Mouse (Mus musculus) E14TG2a.4 (cell line): Measurements from ENCODE around the gene Arf4.
"Not testable (repeated sequence)": the region's sequence is repeated elsewhere in the genome, so short reads cannot be mapped to it uniquely, and the experiment has no call there.

Experiments
- H3K27me3 ChIP-seq: 2 replicates; pipeline ENCODE4 v1.6.1; 2014; ENCODE audit warnings: low read length, control low read depth; ENCODE audit not compliant: insufficient read depth
- H3K36me3 ChIP-seq: 2 replicates; pipeline ENCODE4 v1.6.1; 2014; ENCODE audit warnings: low read length, control low read depth; ENCODE audit not compliant: insufficient read depth
- H3K4me1 ChIP-seq: replicated peaks from 2 replicates; pipeline ENCODE4 v1.6.1; 2014; ENCODE audit warnings: low read depth, low read length, control low read depth
- H3K4me3 ChIP-seq: replicated peaks from 2 replicates; pipeline ENCODE4 v1.5.1; 2014; ENCODE audit warnings: mild to moderate bottlenecking, low read length
- H3K9me3 ChIP-seq: 2 replicates; pipeline ENCODE4 v1.6.1; 2014; ENCODE audit warnings: low read length, control low read depth
- CTCF ChIP-seq: conservative IDR thresholded peaks from 2 replicates; pipeline ENCODE4 v1.5.1; 2014; ENCODE audit warnings: low read length
- NANOG ChIP-seq: IDR thresholded peaks from 2 replicates; pipeline ENCODE4 v1.6.1; 2014; ENCODE audit warnings: borderline replicate concordance, low read length, mixed read lengths
- POU5F1 ChIP-seq: IDR thresholded peaks from 2 replicates; pipeline ENCODE4 v1.6.1; 2014; ENCODE audit warnings: low read length, borderline replicate concordance

Gene Arf4

DNA sequence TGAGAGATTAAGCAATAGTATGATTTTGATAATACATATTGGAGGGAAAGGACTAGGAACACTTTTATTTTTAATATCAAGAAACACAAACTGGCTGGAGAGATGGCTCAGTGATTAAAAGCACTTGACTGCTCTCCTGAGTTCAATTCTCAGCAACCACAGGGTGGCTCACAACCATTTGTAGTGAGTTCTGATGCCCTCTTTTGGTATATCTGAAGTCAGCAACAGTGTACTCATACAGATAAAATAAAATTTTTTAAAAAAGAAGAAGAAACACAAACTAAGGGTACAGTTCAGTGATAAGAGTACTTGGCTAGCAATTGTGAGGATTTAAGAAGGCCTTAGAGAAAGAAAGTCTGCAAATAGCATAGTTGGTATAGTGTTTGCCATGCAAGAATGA is 33.1 kb downstream of the Arf4 start:
- no peaks in the 10 kb centered on the region for H3K27me3 ChIP-seq
- peaks cover 20% of the 10 kb centered on the region for H3K36me3 ChIP-seq
- no peaks in the 10 kb centered on the region for H3K9me3 ChIP-seq
- TF ChIP-seq POU5F1 = no peak
- no peak for TF ChIP-seq CTCF
- no peak for TF ChIP-seq NANOG
- H3K4me1 ChIP-seq = peaks cover 67% of the 10 kb centered on the region
- H3K4me3 ChIP-seq = peak overlapping the region; percentile 96

DNA sequence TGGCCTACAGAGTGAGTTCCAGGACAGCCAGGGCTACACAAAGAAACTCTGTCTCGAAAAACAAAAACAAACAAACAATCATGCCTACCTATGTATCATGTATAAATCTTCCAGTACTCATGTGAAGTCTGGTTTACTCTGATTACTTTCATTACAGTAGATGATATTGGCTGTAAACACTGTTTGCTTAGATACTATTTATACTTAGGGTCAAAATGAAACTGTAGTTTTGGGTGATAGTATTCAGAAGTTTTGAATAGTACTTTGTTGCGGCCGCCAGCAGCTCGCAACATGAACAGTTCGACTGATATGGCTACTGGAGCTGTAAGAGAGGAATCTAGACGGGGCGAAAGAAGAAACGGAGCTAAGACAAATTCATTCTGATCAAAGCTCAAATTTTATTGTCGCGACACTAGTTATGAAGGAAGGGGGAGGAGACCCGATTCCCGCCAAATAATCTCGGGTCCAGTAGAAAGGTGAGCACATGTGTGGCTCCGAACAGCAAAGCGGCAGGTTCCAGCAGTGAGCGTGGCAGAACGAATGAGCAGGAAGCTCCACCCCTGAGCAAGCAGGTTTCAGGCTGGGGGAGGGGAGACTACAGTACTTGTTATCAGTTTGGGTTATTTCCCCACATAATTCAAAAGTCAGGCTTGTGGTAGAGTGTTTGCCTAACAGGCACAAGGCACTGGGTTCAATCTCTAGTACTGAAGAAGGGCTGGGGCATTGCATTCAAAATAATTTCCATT is 34.2 kb downstream of the Arf4 start:
- not testable (repeated sequence) for H3K9me3 ChIP-seq, H3K4me3 ChIP-seq, H3K27me3 ChIP-seq, H3K36me3 ChIP-seq
- peaks cover 65% of the 10 kb centered on the region for H3K4me1 ChIP-seq

DNA sequence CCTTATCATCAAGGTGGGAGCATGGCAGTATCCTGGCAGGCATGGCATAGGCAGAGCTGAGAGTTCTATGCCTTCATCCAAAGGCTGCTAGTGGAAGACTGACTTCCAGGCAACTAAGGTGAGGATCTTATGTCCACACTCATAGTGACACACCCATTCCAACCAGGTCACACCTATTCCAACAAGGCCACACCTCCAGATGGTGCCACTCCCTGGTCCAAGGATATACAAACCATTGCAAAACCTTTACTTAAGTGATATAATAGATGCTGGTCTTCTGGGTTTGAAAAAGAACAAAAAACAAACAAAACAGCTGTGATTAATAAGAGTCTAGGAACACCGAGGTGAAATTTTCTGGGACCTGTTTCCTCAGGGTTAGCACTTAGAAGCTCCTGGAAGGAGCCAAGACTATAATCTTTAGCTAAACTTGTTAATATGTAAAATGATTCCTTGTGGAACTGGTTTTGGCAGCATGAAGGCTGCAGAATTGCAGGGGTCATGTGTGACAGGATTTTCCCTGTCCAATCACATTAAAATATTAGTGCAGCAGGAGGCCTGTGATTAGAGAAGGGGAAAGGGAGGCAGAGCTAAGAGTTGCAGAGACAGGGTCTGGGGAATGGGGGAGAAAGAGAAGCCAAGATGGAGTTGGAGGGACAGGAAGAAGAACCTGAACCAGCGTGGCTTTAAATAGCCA is 36.7 kb downstream of the Arf4 start:
- H3K4me3 ChIP-seq, H3K36me3 ChIP-seq, H3K27me3 ChIP-seq, H3K9me3 ChIP-seq: not testable (repeated sequence)
- H3K4me1 ChIP-seq = peaks cover 56% of the 10 kb centered on the region

DNA sequence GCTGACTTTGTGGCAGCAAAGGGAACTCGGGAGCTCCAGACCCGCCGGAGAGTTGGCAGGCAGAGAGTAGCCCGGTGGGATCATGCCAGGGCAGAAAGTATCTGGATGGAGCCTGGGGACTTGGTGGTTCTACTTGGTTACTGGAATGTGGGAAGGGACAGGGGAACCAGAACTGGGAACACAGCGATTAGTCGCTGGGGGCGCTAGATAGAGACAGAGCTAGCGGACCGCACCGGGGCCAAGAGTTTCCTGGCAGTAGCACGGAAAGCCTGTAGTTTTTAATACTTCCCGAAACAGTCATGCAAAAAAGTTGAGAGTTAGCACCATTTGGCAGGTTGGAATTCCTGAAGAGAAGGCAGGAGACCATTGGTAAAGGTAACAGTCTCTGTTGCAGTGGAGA is 37.5 kb downstream of the Arf4 start:
- H3K4me1 ChIP-seq = peaks cover 54% of the 10 kb centered on the region
- TF ChIP-seq POU5F1 (no peak), CTCF (peak; percentile 41)
- no peaks in the 10 kb centered on the region for H3K9me3 ChIP-seq
- H3K36me3 ChIP-seq = no peaks in the 10 kb centered on the region
- peak overlapping the region; percentile 33; the same call in 1 of the 2 replicates for H3K4me3 ChIP-seq
- no peaks in the 10 kb centered on the region for H3K27me3 ChIP-seq

DNA sequence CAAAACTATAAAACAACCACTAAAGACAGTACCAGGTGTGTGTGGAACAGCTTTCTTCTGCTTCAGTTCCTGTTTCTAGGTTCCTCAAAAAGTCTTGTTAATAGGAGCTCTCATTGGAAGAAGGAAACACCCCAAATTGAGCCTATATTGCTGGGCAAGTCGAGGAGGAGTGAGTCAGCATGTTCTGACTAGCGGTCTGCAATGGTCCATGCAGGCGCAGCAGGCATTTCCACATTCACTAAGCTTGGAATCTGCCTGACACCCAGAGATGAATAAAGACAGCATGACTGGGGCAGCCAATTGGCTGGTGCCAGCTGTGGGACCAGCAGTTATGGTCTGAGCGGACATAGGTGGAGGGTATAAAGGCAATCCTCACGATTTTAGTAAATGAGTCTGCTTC is 37.9 kb downstream of the Arf4 start:
- no peaks in the 10 kb centered on the region for H3K36me3 ChIP-seq
- no peaks in the 10 kb centered on the region for H3K9me3 ChIP-seq
- TF ChIP-seq CTCF (no peak), POU5F1 (no peak), NANOG (no peak)
- peak overlapping the region; percentile 33 for H3K4me3 ChIP-seq
- H3K27me3 ChIP-seq = no peaks in the 10 kb centered on the region
- H3K4me1 ChIP-seq = peaks cover 50% of the 10 kb centered on the region

DNA sequence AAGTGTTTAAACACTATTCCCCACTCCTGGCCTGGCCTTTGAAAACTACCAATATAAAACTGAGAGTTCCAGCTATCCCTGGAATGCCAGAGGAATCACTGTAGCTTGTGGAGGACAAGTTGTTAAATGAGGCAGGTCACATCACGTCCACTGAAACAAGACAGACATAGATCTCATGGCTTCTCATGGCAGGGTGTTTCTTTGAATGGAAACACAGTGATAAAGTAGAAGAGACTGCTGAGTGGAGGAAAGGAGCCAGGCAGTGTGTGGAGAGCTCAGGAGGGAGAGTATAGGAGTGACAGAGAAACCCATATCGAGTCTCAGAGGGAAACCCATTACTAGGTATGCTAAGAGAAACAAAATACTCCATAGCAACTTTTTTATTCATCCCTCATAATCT is 52.9 kb downstream of the Arf4 start:
- H3K4me1 ChIP-seq = no peaks in the 10 kb centered on the region
- H3K27me3 ChIP-seq = no peaks in the 10 kb centered on the region; the same call in 1 of the 2 replicates
- no peaks in the 10 kb centered on the region for H3K36me3 ChIP-seq
- H3K9me3 ChIP-seq = peaks cover 2% of the 10 kb centered on the region; the same call in 1 of the 2 replicates
- TF ChIP-seq POU5F1 = no peak
- TF ChIP-seq NANOG = no peak
- no peak for TF ChIP-seq CTCF
- H3K4me3 ChIP-seq = no peak overlapping the region

DNA sequence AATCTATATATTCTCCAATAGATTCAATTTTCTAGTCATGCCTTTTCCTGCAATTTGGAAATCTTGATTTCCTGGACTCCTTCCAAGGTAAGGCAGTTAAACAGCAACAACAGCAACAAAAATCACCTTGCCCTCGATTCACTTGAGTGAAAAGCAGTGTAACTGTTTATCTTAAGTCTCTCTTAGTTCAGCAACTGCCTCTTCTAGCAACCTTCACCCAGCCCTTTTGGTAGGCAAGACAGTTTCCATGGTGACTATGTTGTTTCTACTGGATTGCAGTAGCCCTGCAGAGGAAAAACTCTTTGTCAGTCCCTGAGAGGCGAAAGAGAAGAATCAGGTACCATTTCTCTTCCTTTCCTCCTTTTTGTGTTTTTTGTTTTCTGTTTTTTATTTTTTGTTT is 53.5 kb downstream of the Arf4 start:
- Histone ChIP-seq H3K9me3 (peaks cover 2% of the 10 kb centered on the region; the same call in 1 of the 2 replicates), H3K36me3 (no peaks in the 10 kb centered on the region), H3K4me1 (no peaks in the 10 kb centered on the region), H3K4me3 (no peak overlapping the region), H3K27me3 (no peaks in the 10 kb centered on the region)
- TF ChIP-seq POU5F1 (no peak), NANOG (no peak), CTCF (no peak)

DNA sequence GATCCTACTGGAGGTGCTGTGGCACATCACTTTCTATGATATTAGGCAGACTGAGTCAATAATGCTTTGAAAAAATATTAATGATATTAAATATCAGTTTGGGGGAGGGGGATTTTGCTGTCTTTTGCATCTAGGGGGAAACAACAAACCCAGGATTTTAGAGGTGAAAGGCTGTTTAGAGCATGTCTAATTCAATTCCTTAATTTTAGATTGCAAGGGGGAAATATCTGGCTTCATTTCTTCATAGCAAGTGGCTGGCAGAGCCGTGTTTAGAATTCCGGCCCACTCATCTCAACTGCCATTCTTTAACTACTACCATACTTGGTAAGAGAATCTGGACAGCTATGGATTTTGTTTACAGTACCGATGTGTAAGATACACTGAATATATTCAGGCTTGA is 55.1 kb downstream of the Arf4 start, which contains the start of gene Dnah12:
Dnah12 (plus strand) TSS at position 301 of the 400 bp plus-strand sequence.
- H3K36me3 ChIP-seq = no peaks in the 10 kb centered on the region
- H3K4me3 ChIP-seq = no peak within 1 kb of the TSS
- H3K9me3 ChIP-seq = peaks cover 2% of the 10 kb centered on the region; the same call in 1 of the 2 replicates
- H3K27me3 ChIP-seq = no peaks in the 10 kb centered on the region
- TF ChIP-seq POU5F1 = no peak
- TF ChIP-seq CTCF = no peak
- TF ChIP-seq NANOG = no peak
- H3K4me1 ChIP-seq = no peaks in the 10 kb centered on the region

DNA sequence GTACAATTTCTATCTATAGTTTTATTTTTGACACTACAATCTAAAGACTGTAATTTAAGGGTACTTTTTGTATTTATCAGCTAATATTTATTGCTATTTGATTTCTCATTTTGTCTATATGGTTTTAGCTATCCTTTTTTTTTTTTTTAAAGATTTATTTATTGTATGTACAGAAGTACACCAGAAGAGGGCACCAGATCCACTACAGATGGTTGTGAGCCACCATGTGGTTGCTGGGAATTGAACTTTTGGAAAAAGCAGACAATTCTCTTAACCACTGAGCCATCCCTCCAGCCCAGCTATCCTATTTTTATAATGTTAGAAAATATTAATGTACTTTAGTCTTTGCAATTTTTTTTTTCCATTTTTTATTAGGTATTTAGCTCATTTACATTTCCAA is 60.0 kb downstream of the Arf4 start:
- TF ChIP-seq CTCF = peak; percentile 37
- TF ChIP-seq NANOG = no peak
- Histone ChIP-seq H3K36me3 (no peaks in the 10 kb centered on the region), H3K4me1 (no peaks in the 10 kb centered on the region), H3K9me3 (no peaks in the 10 kb centered on the region), H3K27me3 (no peaks in the 10 kb centered on the region), H3K4me3 (no peak overlapping the region)
